Mouse (Mus musculus): ENCODE data around the gene Eps8l3. TPM values are rescaled to one million over a fixed set of nuclear protein-coding genes. Genes with fewer than 3 reads are reported as not detected.

The Eps8l3 gene
- polyA plus RNA-seq, 1 experiment: not detected

- peak; percentile 99 for DNase-seq (ENCODE audit: low read depth)
- TF ChIP-seq POLR2A (IDR thresholded peaks at IDR 0.05; ENCODE audit: borderline replicate concordance, extremely low read depth, insufficient read depth, insufficient read length, poor library complexity, severe bottlenecking) (no peak), CTCF (IDR thresholded peaks at IDR 0.05; ENCODE audit: borderline replicate concordance, extremely low read depth, insufficient read depth, insufficient read length) (peak; percentile 27; the same call in 1 of the 2 replicates)
Measured at GRCm38 (mm10) chr3:107931670-107932069, 54.6 kb downstream of the Eps8l3 start, which contains the start of gene Gstm7. Gstm7 (minus strand) TSS chr3:107931817.

- DNase-seq (ENCODE audit: low read depth): peak; percentile 31
- no peak for TF ChIP-seq POLR2A (IDR thresholded peaks at IDR 0.05; ENCODE audit: borderline replicate concordance, extremely low read depth, insufficient read depth, insufficient read length, poor library complexity, severe bottlenecking)
- TF ChIP-seq CTCF (IDR thresholded peaks at IDR 0.05; ENCODE audit: borderline replicate concordance, extremely low read depth, insufficient read depth, insufficient read length): no peak
Measured at GRCm38 (mm10) chr3:107932128-107932527, 55.1 kb downstream of the Eps8l3 start.

GRCm38 (mm10) chr3:107935268-107935667 lies 58.2 kb downstream of the Eps8l3 start:
- TF ChIP-seq CTCF (IDR thresholded peaks at IDR 0.05; ENCODE audit: borderline replicate concordance, extremely low read depth, insufficient read depth, insufficient read length) (no peak), POLR2A (IDR thresholded peaks at IDR 0.05; ENCODE audit: borderline replicate concordance, extremely low read depth, insufficient read depth, insufficient read length, poor library complexity, severe bottlenecking) (no peak)
- no peak for DNase-seq (ENCODE audit: low read depth)

- TF ChIP-seq CTCF (IDR thresholded peaks at IDR 0.05; ENCODE audit: borderline replicate concordance, extremely low read depth, insufficient read depth, insufficient read length) (no peak), POLR2A (IDR thresholded peaks at IDR 0.05; ENCODE audit: borderline replicate concordance, extremely low read depth, insufficient read depth, insufficient read length, poor library complexity, severe bottlenecking) (no peak)
- DNase-seq (ENCODE audit: low read depth): no peak
Measured at GRCm38 (mm10) chr3:107935888-107936287, 58.9 kb downstream of the Eps8l3 start.

- peak; percentile 82 for TF ChIP-seq CTCF (IDR thresholded peaks at IDR 0.05; ENCODE audit: borderline replicate concordance, extremely low read depth, insufficient read depth, insufficient read length)
- no peak for TF ChIP-seq POLR2A (IDR thresholded peaks at IDR 0.05; ENCODE audit: borderline replicate concordance, extremely low read depth, insufficient read depth, insufficient read length, poor library complexity, severe bottlenecking)
- DNase-seq (ENCODE audit: low read depth): peak; percentile 32
Measured at GRCm38 (mm10) chr3:107939403-107939802, 62.4 kb downstream of the Eps8l3 start.

GRCm38 (mm10) chr3:107939830-107940229 lies 62.8 kb downstream of the Eps8l3 start:
- no peak for TF ChIP-seq CTCF (IDR thresholded peaks at IDR 0.05; ENCODE audit: borderline replicate concordance, extremely low read depth, insufficient read depth, insufficient read length)
- TF ChIP-seq POLR2A (IDR thresholded peaks at IDR 0.05; ENCODE audit: borderline replicate concordance, extremely low read depth, insufficient read depth, insufficient read length, poor library complexity, severe bottlenecking): no peak
- DNase-seq (ENCODE audit: low read depth): peak; percentile 28

- no peak for DNase-seq (ENCODE audit: low read depth)
Measured at GRCm38 (mm10) chr3:107940524-107940923, 63.5 kb downstream of the Eps8l3 start.

GRCm38 (mm10) chr3:107941261-107941660 lies 64.2 kb downstream of the Eps8l3 start:
- TF ChIP-seq CTCF (IDR thresholded peaks at IDR 0.05; ENCODE audit: borderline replicate concordance, extremely low read depth, insufficient read depth, insufficient read length) (no peak), POLR2A (IDR thresholded peaks at IDR 0.05; ENCODE audit: borderline replicate concordance, extremely low read depth, insufficient read depth, insufficient read length, poor library complexity, severe bottlenecking) (no peak)
- peak; percentile 37 for DNase-seq (ENCODE audit: low read depth)

More at GRCm38 (mm10) chr3:107940524-107940923, 63.5 kb downstream of the Eps8l3 start:
- TF ChIP-seq POLR2A (IDR thresholded peaks at IDR 0.05; ENCODE audit: borderline replicate concordance, extremely low read depth, insufficient read depth, insufficient read length, poor library complexity, severe bottlenecking) (no peak), CTCF (IDR thresholded peaks at IDR 0.05; ENCODE audit: borderline replicate concordance, extremely low read depth, insufficient read depth, insufficient read length) (no peak)

Other genes with a start within 250 kb of the Eps8l3 start
- gene Gm10961, start 245.9 kb upstream of the Eps8l3 start, polyA plus RNA-seq (2012; rRNA removed): not detected in 2 replicates
- gene Strip1, start 245.5 kb upstream of the Eps8l3 start, polyA plus RNA-seq (2012; rRNA removed): 215 and 216 TPM in 2 replicates
- 173 and 195 TPM in 2 replicates for gene Ahcyl1, start 180.7 kb upstream of the Eps8l3 start, polyA plus RNA-seq (2012; rRNA removed)
- 6.4 and 8.5 TPM in 2 replicates for gene Csf1, start 116.8 kb upstream of the Eps8l3 start, polyA plus RNA-seq (2012; rRNA removed)
- 145 and 147 TPM in 2 replicates for gene Gstm5, start 18.6 kb downstream of the Eps8l3 start, polyA plus RNA-seq (2012; rRNA removed)
- gene Gstm7, start 54.6 kb downstream of the Eps8l3 start, polyA plus RNA-seq (2012; rRNA removed): 72.4 and 90.8 TPM in 2 replicates
- gene Gstm6, start 66.5 kb downstream of the Eps8l3 start, polyA plus RNA-seq (2012; rRNA removed): 7.9 and 9.5 TPM in 2 replicates
- 0.06 TPM in 1 of 2 replicates, not detected in the other for gene Gstm3, start 92.1 kb downstream of the Eps8l3 start, polyA plus RNA-seq (2012; rRNA removed)
- 5.8 and 6.9 TPM in 2 replicates for gene Gstm2, start 109.2 kb downstream of the Eps8l3 start, polyA plus RNA-seq (2012; rRNA removed)
- gene Gstm1, start 140.7 kb downstream of the Eps8l3 start, polyA plus RNA-seq (2012; rRNA removed): 33.4 and 38.5 TPM in 2 replicates
- 13.2 and 15.3 TPM in 2 replicates for gene Gstm4, start 167.7 kb downstream of the Eps8l3 start, polyA plus RNA-seq (2012; rRNA removed)
- gene Ampd2, start 209.4 kb downstream of the Eps8l3 start, polyA plus RNA-seq (2012; rRNA removed): 111 and 118 TPM in 2 replicates
- gene Gnat2, start 215.6 kb downstream of the Eps8l3 start, polyA plus RNA-seq (2012; rRNA removed): 0.05 and 0.18 TPM in 2 replicates